Mouse (Mus musculus) thymus, adult 2 months (tissue): Measurements from ENCODE around the gene Zbtb7a.

Experiments used
- CTCF ChIP-seq: fragments of 200-500 bp; IDR thresholded peaks from 2 replicates; pipeline ENCODE4 v1.5.1; 2012; ENCODE audit warnings: mild to moderate bottlenecking, control low read depth, low read length, moderate library complexity, borderline replicate concordance; ENCODE audit not compliant: control insufficient read depth, poor library complexity, insufficient read depth; ENCODE audit errors: extremely low read depth
- POLR2A ChIP-seq: fragments of 200-500 bp; IDR thresholded peaks from 2 replicates; pipeline ENCODE4 v1.6.1; 2012; ENCODE audit warnings: mild to moderate bottlenecking, low read length, control low read depth, moderate library complexity; ENCODE audit not compliant: control insufficient read depth, poor library complexity, insufficient read depth; ENCODE audit errors: extremely low read depth

GRCm38 (mm10) chr10:81112946-81113345 lies 22.1 kb upstream of the Zbtb7a start:
- TF ChIP-seq CTCF, result no peak
- TF ChIP-seq POLR2A, result no peak
